Mouse (Mus musculus) cerebellum, postnatal 14 days (tissue): ENCODE results near the gene Trappc6b.

ENCODE experiments used
- DNase-seq, 2 experiments: peaks; one replicate each; pipeline ENCODE4 v3.0.0; 2021; ENCODE audit warnings: mixed read lengths in 2 of 2

The Trappc6b gene

DNA sequence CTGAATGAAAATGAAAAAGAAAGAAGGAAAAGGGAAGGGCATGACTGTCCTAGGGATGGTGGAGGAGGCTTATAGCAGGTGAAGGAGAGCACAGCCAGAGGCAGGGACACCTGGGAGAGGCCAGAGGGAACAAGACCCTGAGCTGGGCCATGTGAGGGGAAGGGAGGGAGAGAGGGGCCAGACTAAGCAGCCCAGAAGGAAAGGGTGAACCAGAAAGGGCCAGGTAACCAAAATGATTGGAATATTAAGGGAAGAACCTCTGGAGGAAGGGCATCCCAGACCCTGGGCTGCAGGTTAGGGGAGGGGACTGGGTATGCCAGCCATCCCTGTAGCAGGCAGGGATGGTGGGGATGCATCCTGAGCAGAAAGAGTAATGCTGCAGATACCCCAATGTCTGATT is 7.3 kb downstream of the Trappc6b start:
- no peak for DNase-seq

GRCm38 (mm10) chr12:59053166-59053565 is 8.1 kb downstream of the Trappc6b start:
- no peak for DNase-seq

DNA sequence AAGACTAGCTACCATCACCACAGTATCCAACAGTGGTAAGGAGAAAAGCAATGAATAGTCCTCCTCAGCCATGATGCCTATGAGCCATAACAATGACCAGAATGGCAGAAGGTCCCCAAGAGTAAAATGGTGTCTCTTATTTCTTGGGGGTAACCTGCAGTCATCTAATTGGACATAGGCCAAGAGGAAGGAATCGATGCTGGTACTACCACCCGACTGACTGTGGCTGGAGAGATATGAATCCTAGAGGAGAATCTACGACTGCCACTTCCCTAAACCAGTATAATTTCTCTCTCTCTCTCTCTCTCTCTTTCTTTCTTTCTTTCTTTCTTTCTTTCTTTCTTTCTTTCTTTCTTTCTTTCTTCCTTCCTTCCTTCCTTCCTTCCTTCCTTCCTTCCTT is 8.8 kb downstream of the Trappc6b start:
- no peak for DNase-seq

- no peak for DNase-seq
These were observed 20.4 kb downstream of the Trappc6b start for GRCm38 (mm10) chr12:59040851-59041250.

- peak in 1 of 2 experiments; percentile 22 for DNase-seq
These were observed 21.1 kb downstream of the Trappc6b start for GRCm38 (mm10) chr12:59039971-59040844.

GRCm38 (mm10) chr12:59039162-59039970 is 21.9 kb downstream of the Trappc6b start:
- no peak for DNase-seq

- no peak for DNase-seq
These were observed 29.2 kb downstream of the Trappc6b start for GRCm38 (mm10) chr12:59032101-59032500.

- no peak for DNase-seq
These were observed 40.0 kb downstream of the Trappc6b start for GRCm38 (mm10) chr12:59021306-59021705.

DNA sequence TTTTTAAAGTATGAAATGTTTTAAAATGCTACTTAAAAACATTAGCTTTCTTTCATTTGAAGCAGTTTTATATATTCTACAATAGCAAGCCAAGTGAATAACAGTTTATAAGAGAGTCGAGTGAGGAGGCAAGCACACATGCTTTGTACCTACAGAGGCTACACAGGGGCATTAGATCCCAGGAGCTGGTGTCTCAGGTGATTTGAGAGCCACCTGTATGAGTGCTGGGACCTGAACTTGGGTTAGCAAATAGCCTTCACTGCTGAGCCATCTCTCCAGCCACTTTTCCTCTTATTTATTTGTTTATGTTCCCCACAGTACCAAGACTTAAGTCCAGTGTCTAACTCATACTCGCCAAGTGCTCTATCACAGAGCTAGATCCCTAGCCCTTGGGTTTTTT is 41.4 kb downstream of the Trappc6b start:
- DNase-seq, result no peak

GRCm38 (mm10) chr12:59017970-59018369 is 43.3 kb downstream of the Trappc6b start:
- no peak for DNase-seq

GRCm38 (mm10) chr12:59013234-59013633 is 48.0 kb downstream of the Trappc6b start, which contains the start of gene Gemin2:
Gene Gemin2 (plus strand): TSS chr12:59013393.
- peak; percentile 93 to 94 for DNase-seq

- DNase-seq, result peak in 1 of 2 experiments; percentile 6
These were observed 48.6 kb downstream of the Trappc6b start for GRCm38 (mm10) chr12:59012710-59013091.

- DNase-seq, result peak; percentile 99
These were observed 49.2 kb downstream of the Trappc6b start, which contains the start of gene Sec23a for GRCm38 (mm10) chr12:59011844-59012709. Gene Sec23a (minus strand): TSS chr12:59012017.

DNA sequence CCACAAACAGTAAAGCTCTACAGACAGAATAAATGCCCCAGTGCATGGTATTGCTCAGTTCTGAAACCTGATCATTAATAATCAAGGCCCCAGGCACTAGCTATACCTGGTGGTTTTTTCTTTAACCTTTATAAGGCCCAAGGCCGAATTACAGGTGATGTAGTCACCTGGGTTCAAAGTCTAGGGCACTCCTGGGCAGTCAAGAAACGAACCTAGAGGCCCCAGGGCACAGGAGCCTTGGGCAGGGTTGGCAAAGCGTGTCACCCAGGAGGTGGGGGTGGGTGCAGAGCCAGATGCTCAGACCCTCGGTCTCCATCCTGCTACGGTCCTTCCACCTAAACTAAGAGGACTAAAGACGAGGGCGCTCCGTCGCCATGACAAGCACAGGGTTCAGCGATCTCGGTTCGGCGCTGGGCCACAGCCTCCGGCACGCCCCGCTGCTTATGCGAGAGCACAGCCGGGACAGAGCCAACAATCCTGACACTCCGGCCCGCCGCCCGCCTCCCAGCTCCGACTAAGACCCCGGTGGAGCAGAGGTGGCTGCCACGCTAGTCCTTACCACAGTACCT is 49.9 kb downstream of the Trappc6b start:
- no peak for DNase-seq

GRCm38 (mm10) chr12:59010482-59010881 is 50.8 kb downstream of the Trappc6b start:
- DNase-seq, result peak; percentile 8 to 38
